Mouse (Mus musculus) cerebellum, adult 9-10 months (tissue): ENCODE measurements at regions not wholly inside any gene's neighbourhood (a gene's known extent, or its start where the extent isn't known, plus 50 kb on each side); places are given as distances from the start of the nearest gene placed in this dataset.
A peak's percentile ranks its signal among the peaks of the same experiment; 100 is the strongest.

Source experiments
- DNase-seq: peaks from one replicate; pipeline ENCODE4 v3.0.0; 2022

DNA sequence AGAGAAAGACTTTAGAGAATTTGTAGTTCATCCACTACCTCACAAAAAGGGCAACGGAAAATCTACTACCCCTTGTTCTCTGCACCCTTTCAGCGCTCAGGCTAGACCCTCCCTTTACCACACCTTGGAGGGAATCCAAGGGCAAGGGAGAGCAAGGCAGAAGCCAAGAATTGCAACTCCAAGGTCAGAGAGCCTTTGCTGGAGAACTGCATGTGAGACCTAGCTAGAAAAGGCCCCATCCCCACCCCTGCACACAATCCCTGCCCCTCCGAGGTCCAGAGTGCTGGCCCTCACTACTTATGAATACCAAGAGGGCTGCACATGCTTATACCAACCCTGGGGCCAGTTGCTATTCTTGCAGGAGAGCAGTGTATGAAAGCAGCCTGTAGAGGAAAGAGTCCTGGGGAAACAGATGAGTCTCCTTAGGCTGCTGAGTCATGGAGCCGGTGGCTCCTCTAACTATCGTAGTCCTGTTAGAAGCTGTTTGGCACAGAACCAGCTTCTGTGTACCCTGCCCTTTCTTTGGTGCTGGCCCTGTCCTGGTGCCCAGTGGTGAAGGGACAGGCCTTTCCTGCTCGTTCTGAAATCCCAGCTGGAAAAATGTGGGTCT is 577.5 kb upstream of the Mki67 start:
- DNase-seq, result no peak

DNA sequence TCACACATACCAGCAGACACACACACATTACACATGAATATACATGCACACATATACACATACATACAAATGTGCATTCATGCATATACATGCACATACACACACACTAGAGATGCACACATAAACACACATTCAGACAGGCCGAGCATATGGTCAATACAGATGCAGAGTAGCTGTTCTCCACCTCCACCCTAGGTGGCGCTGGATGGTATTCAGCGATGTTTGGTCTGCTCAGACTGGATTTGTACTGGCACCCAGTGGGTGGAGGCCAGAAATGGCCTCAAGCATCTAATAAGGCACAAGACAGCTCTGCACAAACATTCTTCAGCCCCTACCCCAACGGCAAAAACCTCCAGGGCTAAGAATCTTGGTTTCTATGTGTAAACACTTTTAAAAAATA is 578.3 kb upstream of the Mki67 start:
- no peak for DNase-seq

- DNase-seq, result no peak
Measured at GRCm38 (mm10) chr7:136297901-136298513, 581.8 kb upstream of the Mki67 start.

GRCm38 (mm10) chr7:136306137-136306536 is 588.3 kb upstream of the Mgmt start:
- DNase-seq, result no peak

DNA sequence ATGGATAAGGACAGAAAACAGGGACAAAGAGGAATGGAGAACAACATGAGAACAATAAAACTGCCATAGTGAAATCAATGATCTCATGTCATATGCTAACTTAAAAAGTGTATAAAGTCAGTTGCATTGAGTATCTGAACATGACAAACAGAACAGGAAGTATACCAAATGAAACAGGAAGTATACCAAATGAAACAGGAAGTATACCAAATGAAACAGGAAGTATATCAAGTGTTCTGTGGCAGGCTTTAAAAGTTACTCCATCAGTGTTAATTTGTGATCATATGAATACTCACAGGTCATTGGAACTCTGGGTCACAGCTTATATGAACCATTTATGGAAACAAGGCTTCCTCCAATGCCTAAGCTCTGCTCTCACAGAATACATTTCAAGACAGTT is 585.6 kb upstream of the Mgmt start:
- no peak for DNase-seq

DNA sequence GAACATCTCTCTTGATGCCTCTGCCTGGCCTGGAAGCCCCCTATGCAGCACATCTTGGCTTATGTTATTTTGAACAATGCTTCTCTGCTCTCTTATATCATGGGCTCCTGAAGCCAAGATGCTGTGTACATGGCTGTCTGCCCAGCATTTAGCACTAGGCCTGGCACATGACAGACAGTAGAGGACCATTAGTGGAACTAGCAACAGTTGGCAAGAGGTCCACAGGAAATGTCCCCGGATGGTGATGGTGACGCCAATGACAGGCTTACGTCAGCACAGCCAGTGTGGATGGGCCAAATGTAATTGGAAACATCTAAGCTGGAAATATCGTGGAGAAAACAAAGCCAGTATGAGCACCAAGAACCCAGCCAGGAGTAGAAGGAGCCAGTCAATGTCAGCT is 567.1 kb upstream of the Mgmt start:
- no peak for DNase-seq

DNA sequence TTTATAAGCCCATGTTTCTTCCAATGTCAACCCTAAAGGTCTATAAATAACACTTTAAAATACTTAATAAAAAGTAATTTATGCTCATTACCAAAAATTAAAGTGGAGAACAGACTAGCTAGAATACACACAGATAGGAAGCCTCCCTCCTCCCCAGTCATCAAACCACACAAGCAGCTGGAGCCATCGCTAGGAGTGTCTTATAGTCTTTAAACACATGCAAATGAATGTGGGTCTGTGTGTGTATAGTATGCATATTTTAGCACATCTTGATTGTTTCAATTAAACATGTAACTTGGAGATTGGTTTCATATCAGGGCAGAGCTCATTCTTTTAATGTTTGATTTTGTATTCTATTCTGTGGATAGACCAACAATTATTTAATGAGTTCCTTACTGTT is 564.0 kb upstream of the Mgmt start:
- DNase-seq, result no peak

- no peak for DNase-seq
Measured at GRCm38 (mm10) chr7:136332805-136333204, 561.6 kb upstream of the Mgmt start.

DNA sequence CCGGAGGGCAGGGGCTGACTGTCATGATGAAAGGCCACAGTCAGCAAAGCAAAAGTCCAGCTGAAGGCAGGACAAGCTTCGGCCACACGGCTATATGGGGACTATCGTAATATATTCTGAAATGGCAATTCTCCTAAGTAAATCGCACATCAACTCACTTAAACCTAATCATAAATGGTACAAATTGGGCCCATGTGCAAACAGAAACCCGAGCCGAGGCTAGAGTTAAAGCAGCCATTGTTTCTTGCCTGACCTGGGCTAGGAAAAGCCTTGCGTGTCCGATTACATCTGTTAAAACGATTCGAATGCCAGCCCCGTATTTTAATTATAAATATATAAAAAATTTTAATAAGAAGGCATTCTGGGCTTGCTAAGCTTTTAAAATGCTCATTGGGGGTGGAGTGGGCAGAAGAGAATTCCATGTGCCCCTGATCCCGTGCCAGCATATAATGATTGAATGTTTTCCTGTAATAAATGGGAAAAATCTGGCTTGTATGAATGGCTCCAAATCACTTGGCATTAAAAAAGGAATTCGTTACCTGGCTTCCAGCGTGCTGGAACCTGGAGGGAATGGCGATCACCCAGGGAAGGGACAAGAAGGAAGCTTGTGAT is 552.7 kb upstream of the Mgmt start:
- no peak for DNase-seq

- no peak for DNase-seq
Measured at GRCm38 (mm10) chr7:136342211-136342799, 552.1 kb upstream of the Mgmt start.

DNA sequence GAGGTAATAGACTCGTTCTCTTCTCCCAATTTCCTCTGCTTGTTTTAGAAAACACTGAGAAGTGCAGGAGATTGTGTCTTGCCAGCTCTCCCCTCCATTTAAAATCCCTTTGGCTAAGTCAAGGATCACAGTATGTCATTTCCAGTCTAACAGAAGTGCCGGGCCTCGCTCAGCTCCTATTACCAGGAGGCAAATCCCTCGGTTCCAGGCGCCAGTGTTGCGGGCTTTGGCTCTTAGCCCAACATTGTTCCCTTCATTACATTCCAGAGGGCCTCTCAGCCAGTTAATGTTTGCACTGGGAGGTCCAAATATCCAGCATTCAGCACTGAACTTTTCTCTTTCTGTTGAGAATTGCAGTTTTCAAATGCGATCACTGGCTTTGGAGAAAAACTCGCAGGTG is 551.6 kb upstream of the Mgmt start:
- DNase-seq, result no peak

DNA sequence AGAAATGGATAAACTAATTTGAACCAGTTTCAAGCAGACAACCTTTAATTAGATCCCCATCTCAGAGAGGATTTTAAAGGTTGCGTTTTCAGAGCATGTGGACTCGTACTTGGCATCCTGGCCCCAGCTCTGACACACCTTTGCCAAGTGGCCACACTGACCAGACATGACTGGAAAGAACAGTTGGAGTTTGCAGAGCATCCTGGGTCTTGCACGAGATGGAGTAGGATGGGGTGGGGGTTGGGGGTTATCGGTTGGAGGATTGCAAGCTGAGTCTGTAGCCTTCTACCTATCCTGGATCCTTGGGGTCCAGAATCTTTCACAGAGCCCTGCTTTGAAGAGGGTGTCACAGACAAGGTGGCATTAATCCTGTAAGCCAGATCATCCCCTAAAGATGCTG is 550.9 kb upstream of the Mgmt start:
- no peak for DNase-seq

- no peak for DNase-seq
Measured at GRCm38 (mm10) chr7:136345051-136345450, 549.4 kb upstream of the Mgmt start.

- no peak for DNase-seq
Measured at GRCm38 (mm10) chr7:136346531-136346930, 547.9 kb upstream of the Mgmt start.

- DNase-seq, result no peak
Measured at GRCm38 (mm10) chr7:136348309-136348708, 546.1 kb upstream of the Mgmt start.

DNA sequence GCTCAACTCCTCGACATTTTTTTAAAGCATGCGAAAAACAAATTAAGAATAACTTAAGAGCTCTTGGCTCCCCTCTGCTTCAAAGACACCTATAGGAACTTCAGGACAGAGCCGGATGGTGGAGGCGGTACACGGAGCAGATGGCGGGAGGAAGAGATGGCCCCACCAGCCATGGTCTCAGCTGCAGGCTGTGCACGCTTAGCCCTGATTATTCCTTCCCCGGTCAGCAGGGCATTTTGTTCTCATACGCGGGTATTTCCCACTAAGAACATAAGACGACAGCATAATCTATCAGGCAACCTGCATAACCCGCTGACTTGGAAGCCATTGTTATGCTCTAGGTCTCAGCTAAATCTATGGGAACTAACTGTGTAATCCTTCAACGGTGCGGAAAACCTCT is 544.8 kb upstream of the Mgmt start:
- no peak for DNase-seq

GRCm38 (mm10) chr7:136357011-136357410 is 537.4 kb upstream of the Mgmt start:
- no peak for DNase-seq

GRCm38 (mm10) chr7:136365318-136366211 is 528.8 kb upstream of the Mgmt start:
- peak; percentile 24 for DNase-seq

- no peak for DNase-seq
Measured at GRCm38 (mm10) chr7:136377259-136377658, 517.2 kb upstream of the Mgmt start.

GRCm38 (mm10) chr7:136377742-136378141 is 516.7 kb upstream of the Mgmt start:
- DNase-seq, result no peak

DNA sequence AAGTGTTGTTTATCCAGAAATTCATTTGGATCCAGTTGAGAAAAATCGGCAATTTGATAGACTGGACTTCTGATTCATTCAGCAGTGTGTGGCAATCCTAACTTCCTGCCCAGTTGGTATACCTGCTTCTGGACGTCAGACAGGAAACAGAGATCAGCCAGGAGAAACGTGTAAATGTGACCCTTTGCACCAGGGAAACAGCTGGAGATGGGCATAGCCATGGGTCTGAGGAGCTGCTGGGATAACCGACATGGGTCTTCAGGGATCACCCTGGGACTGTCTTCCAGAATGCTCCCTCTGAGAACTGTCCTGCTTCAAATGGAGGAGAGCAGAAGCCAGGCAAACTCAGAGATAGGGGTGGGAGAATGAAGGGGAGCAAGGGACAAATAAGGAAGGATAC is 516.1 kb upstream of the Mgmt start:
- DNase-seq, result no peak

DNA sequence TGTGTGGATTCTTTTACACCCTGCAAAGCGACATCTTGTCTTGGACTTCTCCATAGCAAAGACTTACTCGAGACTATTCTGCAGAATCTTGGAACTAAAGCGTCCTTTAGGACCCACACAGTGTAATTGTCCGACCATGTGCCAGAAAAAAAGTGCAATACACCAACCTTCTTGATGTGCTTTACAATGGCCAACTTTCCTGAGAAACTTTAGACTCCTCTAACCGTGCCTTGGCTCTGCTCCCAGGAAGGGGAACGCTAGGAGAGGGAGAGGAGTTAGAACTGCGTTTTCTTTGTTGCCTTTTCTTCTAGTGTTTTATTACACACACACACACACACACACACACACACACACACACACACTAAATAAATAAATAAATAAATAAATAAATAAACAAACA is 515.1 kb upstream of the Mgmt start:
- no peak for DNase-seq

GRCm38 (mm10) chr7:136379741-136380140 is 514.7 kb upstream of the Mgmt start:
- DNase-seq, result no peak
